Mouse (Mus musculus) stomach, embryonic 15.5 days (tissue): ENCODE measurements around the gene Olfr805. TPM values are rescaled to one million over a fixed set of nuclear protein-coding genes. Genes with fewer than 3 reads are reported as not detected.

Source experiments
- ATAC-seq: fragments of 200-750 bp; cut with Nextera tagmentation; 2 replicates; pipeline ENCODE4 v1.8.0; 2017; ENCODE audit warnings: low read depth, moderate number of reproducible peaks, moderate TSS enrichment; ENCODE audit not compliant: insufficient read depth, low FRiP score
- H3K27ac ChIP-seq: fragments of 300-500 bp; sonication (generic); 2 replicates; pipeline ENCODE4 v1.5.1; 2015; ENCODE audit warnings: mild to moderate bottlenecking, inconsistent platforms
- H3K27me3 ChIP-seq: fragments of 300-500 bp; sonication (generic); replicated peaks from 2 replicates; pipeline ENCODE4 v1.6.1; 2015; ENCODE audit warnings: inconsistent platforms
- H3K36me3 ChIP-seq: fragments of 300-500 bp; sonication (generic); 2 replicates; pipeline ENCODE4 v1.6.1; 2015; ENCODE audit warnings: inconsistent platforms
- H3K4me1 ChIP-seq: fragments of 300-500 bp; sonication (generic); 2 replicates; pipeline ENCODE4 v1.6.1; 2015; ENCODE audit warnings: inconsistent platforms
- H3K4me2 ChIP-seq: fragments of 300-500 bp; sonication (generic); 2 replicates; pipeline ENCODE4 v1.6.1; 2015; ENCODE audit warnings: mild to moderate bottlenecking, inconsistent platforms
- H3K4me3 ChIP-seq: fragments of 300-500 bp; sonication (generic); replicated peaks from 2 replicates; pipeline ENCODE4 v1.5.1; 2015; ENCODE audit warnings: inconsistent platforms
- H3K9ac ChIP-seq: fragments of 300-500 bp; sonication (generic); 2 replicates; pipeline ENCODE4 v1.6.1; 2015; ENCODE audit warnings: inconsistent platforms
- H3K9me3 ChIP-seq: fragments of 300-500 bp; sonication (generic); 2 replicates; pipeline ENCODE4 v1.6.1; 2016; ENCODE audit warnings: inconsistent platforms
- WGBS: fragments of 180-500 bp; shearing (Covaris S2); methylation state at CpG from one replicate; pipeline ENCODE4 v1.1.7; 2015; 5-methylcytosine and 5-hydroxymethylcytosine counted together
- microRNA-seq: library from miRNA; unstranded; fragments of <30 nt; microRNA quantifications from one replicate; pipeline ENCODE4, GENCODE M21; 2016
- polyA plus RNA-seq: library from polyadenylated mRNA; unstranded; fragments of >200 nt; fragmentation: Nextera tagmentation; extraction: Ambion mirVana; gene quantifications from 2 replicates; pipeline ENCODE4 v1.2.1, GENCODE M21; 2015

The Olfr805 gene
- polyA plus RNA-seq = not detected in 2 replicates

DNA sequence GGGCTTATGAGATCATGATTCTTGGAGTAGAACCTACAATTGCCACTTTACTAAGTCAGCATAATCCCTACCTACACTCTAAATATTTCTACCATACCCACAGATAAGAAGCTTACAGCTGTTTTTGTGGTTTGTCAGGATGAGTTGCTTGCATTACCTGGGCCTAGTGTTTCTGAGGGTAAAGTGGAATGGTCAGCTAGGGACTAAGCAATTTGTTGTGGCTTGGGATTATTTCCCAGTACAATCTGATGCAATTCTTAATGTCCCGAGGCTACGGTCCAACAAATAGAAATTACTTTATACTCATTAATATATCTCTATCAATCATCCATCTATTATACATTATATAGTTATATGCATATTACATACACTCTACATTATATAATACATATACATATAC is at the start of gene Olfr805:
Gene Olfr805 (minus strand): TSS at position 101 of the 400 bp plus-strand sequence.
- H3K4me1 ChIP-seq = no peaks in the 10 kb centered on the region
- no peak within 1 kb of the TSS for H3K9ac ChIP-seq
- H3K27ac ChIP-seq = no peak within 1 kb of the TSS
- H3K27me3 ChIP-seq = no peaks in the 10 kb centered on the region
- no peak within 1 kb of the TSS for H3K4me2 ChIP-seq
- WGBS = 96% methylated on average over 2 of the region's 2 CpGs
- H3K9me3 ChIP-seq = no peaks in the 10 kb centered on the region
- no peaks in the 10 kb centered on the region for H3K36me3 ChIP-seq
- H3K4me3 ChIP-seq = no peak within 1 kb of the TSS
- no peak for ATAC-seq

DNA sequence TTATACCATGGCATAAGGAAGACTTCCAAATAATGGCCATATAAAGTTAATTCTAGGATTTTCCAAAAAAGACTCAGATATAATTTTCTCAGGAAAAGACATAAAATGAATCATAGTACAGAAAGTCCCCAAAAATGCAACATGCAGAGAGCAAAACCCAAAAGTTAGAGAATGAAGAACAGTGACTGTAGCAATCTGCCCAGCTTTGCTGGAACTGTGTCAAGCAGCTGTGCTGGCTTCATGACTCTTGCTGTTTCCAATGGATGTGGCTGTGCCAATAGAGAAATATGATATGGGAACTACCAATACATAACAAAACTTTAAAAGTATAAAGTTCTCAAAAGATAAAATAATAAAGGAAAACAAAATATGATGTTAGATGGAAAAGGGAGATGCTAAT is 48.9 kb upstream of the Olfr805 start:
- ATAC-seq = no peak
- Histone ChIP-seq H3K36me3 (no peaks in the 10 kb centered on the region), H3K9ac (no peak overlapping the region), H3K4me3 (no peak overlapping the region), H3K4me1 (no peaks in the 10 kb centered on the region), H3K27ac (no peak overlapping the region), H3K9me3 (no peaks in the 10 kb centered on the region), H3K27me3 (no peaks in the 10 kb centered on the region), H3K4me2 (no peak overlapping the region)

- Histone ChIP-seq H3K9me3 (no peaks in the 10 kb centered on the region), H3K9ac (no peak within 1 kb of the TSS), H3K4me2 (no peak within 1 kb of the TSS), H3K27me3 (no peaks in the 10 kb centered on the region), H3K36me3 (no peaks in the 10 kb centered on the region), H3K27ac (no peak within 1 kb of the TSS), H3K4me3 (no peak within 1 kb of the TSS), H3K4me1 (no peaks in the 10 kb centered on the region)
- ATAC-seq = no peak
Measured at GRCm38 (mm10) chr10:129774338-129774737, 45.2 kb upstream of the Olfr805 start, which contains the start of gene Olfr809. TSS of gene Olfr809 (plus strand) at chr10:129774638.

DNA sequence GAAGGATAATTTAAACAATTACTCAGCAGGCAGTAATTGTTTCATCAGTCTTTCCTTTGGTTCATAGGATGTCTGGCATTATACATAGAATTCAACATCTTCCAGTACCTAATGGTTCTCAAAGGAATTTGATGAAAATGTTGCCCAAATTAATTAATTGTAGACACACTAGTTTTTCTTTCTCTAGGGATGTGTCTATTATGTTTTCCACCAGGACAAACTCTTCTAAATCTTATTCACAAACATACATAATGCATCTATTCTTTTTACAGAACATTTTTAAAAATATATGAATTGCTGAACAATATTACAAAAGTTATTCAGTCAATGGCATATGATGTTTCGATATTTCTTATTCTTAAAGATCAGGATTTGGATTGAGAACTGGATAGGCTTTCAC is 36.0 kb upstream of the Olfr805 start, which contains the start of gene Olfr808:
Gene Olfr808 (plus strand): TSS at position 301 of the 400 bp plus-strand sequence.
- Histone ChIP-seq H3K4me1 (no peaks in the 10 kb centered on the region), H3K27ac (no peak within 1 kb of the TSS), H3K9ac (no peak within 1 kb of the TSS), H3K36me3 (no peaks in the 10 kb centered on the region), H3K4me2 (no peak within 1 kb of the TSS), H3K4me3 (no peak within 1 kb of the TSS), H3K9me3 (no peaks in the 10 kb centered on the region), H3K27me3 (no peaks in the 10 kb centered on the region)
- no peak for ATAC-seq
- WGBS = 87% methylated on average over 1 of the region's 1 CpGs

- WGBS = 81% methylated on average over 1 of the region's 1 CpGs
- ATAC-seq = no peak
- Histone ChIP-seq H3K36me3 (no peaks in the 10 kb centered on the region), H3K27me3 (no peaks in the 10 kb centered on the region), H3K4me3 (no peak within 1 kb of the TSS), H3K27ac (no peak within 1 kb of the TSS), H3K9me3 (no peaks in the 10 kb centered on the region), H3K4me2 (no peak within 1 kb of the TSS), H3K9ac (no peak within 1 kb of the TSS), H3K4me1 (no peaks in the 10 kb centered on the region)
Measured at GRCm38 (mm10) chr10:129757693-129758092, 28.5 kb upstream of the Olfr805 start, which contains the start of gene Olfr807. TSS of gene Olfr807 (minus strand) at chr10:129757793.

DNA sequence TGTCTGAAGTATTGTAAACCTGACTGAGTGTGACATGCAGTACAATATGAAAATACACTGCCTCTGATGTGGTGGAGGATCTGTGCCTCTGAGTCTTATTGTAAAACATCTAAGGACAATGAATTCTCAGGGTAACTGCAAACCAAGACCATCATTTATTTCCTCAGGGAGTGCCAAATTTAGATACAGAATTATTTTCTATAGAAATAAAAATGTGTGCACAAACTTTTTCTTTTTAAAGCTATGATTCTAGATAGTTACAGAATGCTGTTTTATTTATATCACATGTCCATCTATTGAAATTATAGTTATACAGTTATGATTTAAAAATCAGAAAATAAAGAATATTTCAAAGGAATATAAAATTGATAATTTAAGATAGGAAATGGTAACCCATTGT is 12.6 kb upstream of the Olfr805 start, which contains the start of gene Olfr806:
Gene Olfr806 (minus strand): TSS at position 101 of the 400 bp plus-strand sequence.
- Histone ChIP-seq H3K27me3 (no peaks in the 10 kb centered on the region), H3K27ac (no peak within 1 kb of the TSS), H3K36me3 (no peaks in the 10 kb centered on the region), H3K4me3 (no peak within 1 kb of the TSS), H3K4me2 (no peak within 1 kb of the TSS), H3K4me1 (no peaks in the 10 kb centered on the region), H3K9ac (no peak within 1 kb of the TSS), H3K9me3 (no peaks in the 10 kb centered on the region)
- no peak for ATAC-seq

DNA sequence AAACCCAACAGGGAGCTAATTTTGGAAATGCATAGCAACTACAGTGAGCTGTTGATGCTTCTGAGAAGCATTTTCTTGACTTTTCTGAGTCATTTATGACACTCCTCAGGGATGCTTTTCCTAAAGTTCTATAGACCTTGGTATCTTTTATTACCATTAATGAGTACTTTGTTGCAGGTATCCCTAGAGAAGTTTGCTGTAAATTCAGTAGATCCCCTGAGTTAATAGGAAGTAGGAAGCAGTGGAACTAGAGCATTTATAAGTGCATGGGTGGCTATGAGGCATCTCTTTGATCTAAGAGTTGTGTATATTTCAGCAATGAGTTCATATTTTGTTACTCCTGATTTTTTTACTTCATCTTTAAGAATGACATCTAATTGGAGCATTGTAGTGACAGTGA is 26.3 kb downstream of the Olfr805 start, which contains the start of gene Olfr804:
Gene Olfr804 (plus strand): TSS at position 301 of the 400 bp plus-strand sequence.
- Histone ChIP-seq H3K4me1 (no peaks in the 10 kb centered on the region), H3K4me3 (no peak within 1 kb of the TSS), H3K9me3 (no peaks in the 10 kb centered on the region), H3K9ac (no peak within 1 kb of the TSS), H3K27ac (no peak within 1 kb of the TSS), H3K36me3 (no peaks in the 10 kb centered on the region), H3K4me2 (no peak within 1 kb of the TSS), H3K27me3 (no peaks in the 10 kb centered on the region)
- no peak for ATAC-seq

DNA sequence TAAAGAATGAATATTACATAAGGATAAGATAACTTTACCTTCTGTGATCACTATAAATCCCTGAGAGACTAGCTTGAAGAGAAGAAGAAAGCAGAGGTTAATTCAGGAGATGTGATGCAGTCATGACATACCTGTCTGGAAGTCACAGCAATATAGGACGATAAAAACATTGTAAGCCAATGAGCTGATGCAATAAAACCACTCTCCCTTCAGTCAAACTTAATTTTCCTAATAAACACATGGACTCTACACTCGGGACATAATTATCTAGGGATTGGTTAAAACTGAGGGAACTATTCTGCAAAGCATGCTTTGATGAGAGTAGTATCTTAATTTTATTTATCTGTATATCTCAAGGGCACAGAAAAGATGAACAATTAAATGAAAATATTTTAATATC is 35.0 kb downstream of the Olfr805 start, which contains the start of gene Olfr803:
Gene Olfr803 (minus strand): TSS at position 101 of the 400 bp plus-strand sequence.
- H3K9me3 ChIP-seq = no peaks in the 10 kb centered on the region
- no peak for ATAC-seq
- H3K27me3 ChIP-seq = no peaks in the 10 kb centered on the region
- no peak within 1 kb of the TSS for H3K4me3 ChIP-seq
- H3K4me2 ChIP-seq = no peak within 1 kb of the TSS
- H3K27ac ChIP-seq = no peak within 1 kb of the TSS
- H3K36me3 ChIP-seq = no peaks in the 10 kb centered on the region
- no peak within 1 kb of the TSS for H3K9ac ChIP-seq
- no peaks in the 10 kb centered on the region for H3K4me1 ChIP-seq
- WGBS = 86% methylated on average over 2 of the region's 2 CpGs

- H3K27ac ChIP-seq = no peak within 1 kb of the TSS
- H3K9ac ChIP-seq = no peak within 1 kb of the TSS
- ATAC-seq = no peak
- H3K27me3 ChIP-seq = no peaks in the 10 kb centered on the region
- no peaks in the 10 kb centered on the region for H3K4me1 ChIP-seq
- WGBS = 26% methylated on average over 1 of the region's 1 CpGs
- H3K9me3 ChIP-seq = no peaks in the 10 kb centered on the region
- H3K36me3 ChIP-seq = no peaks in the 10 kb centered on the region
- no peak within 1 kb of the TSS for H3K4me3 ChIP-seq
- H3K4me2 ChIP-seq = no peak within 1 kb of the TSS
Measured at GRCm38 (mm10) chr10:129688069-129688468, 41.1 kb downstream of the Olfr805 start, which contains the start of gene Olfr802. TSS of gene Olfr802 (minus strand) at chr10:129688169.

GRCm38 (mm10) chr10:129673765-129674164 is 55.4 kb downstream of the Olfr805 start, which contains the start of gene Olfr801:
TSS of gene Olfr801 (minus strand) at chr10:129673865.
- Histone ChIP-seq H3K4me2 (no peak within 1 kb of the TSS), H3K36me3 (no peaks in the 10 kb centered on the region), H3K9ac (no peak within 1 kb of the TSS), H3K27me3 (no peaks in the 10 kb centered on the region), H3K27ac (no peak within 1 kb of the TSS), H3K4me1 (no peaks in the 10 kb centered on the region), H3K4me3 (no peak within 1 kb of the TSS), H3K9me3 (no peaks in the 10 kb centered on the region)
- 49% methylated on average over 1 of the region's 1 CpGs for WGBS
- no peak for ATAC-seq

Small RNAs within 50 kb of the gene (microRNA-seq; reads per million reads assigned to microRNA genes)
- gene Gm24485 = not detected

Other genes with a start within 250 kb of the Olfr805 start
- not detected in 2 replicates for gene Olfr789, start 244.6 kb downstream of the Olfr805 start, polyA plus RNA-seq
- gene Olfr790, start 230.9 kb downstream of the Olfr805 start, polyA plus RNA-seq = not detected in 2 replicates
- gene Olfr791, start 207.6 kb downstream of the Olfr805 start, polyA plus RNA-seq = not detected in 2 replicates
- not detected in 2 replicates for gene Olfr792, start 190.2 kb downstream of the Olfr805 start, polyA plus RNA-seq
- gene Olfr794, start 161.7 kb downstream of the Olfr805 start, polyA plus RNA-seq = not detected in 2 replicates
- gene Olfr796, start 116.8 kb downstream of the Olfr805 start, polyA plus RNA-seq = not detected in 2 replicates
- gene Olfr798, start 101.4 kb downstream of the Olfr805 start, polyA plus RNA-seq = not detected in 2 replicates
- gene Olfr799, start 91.9 kb downstream of the Olfr805 start, polyA plus RNA-seq = not detected in 2 replicates
- not detected in 2 replicates for gene Olfr800, start 71.7 kb downstream of the Olfr805 start, polyA plus RNA-seq
- gene Olfr801, start 55.5 kb downstream of the Olfr805 start, polyA plus RNA-seq = not detected in 2 replicates
- not detected in 2 replicates for gene Olfr802, start 41.2 kb downstream of the Olfr805 start, polyA plus RNA-seq
- gene Olfr803, start 35.1 kb downstream of the Olfr805 start, polyA plus RNA-seq = not detected in 2 replicates
- gene Olfr804, start 26.2 kb downstream of the Olfr805 start, polyA plus RNA-seq = not detected in 2 replicates
- not detected in 2 replicates for gene Olfr806, start 12.5 kb upstream of the Olfr805 start, polyA plus RNA-seq
- not detected in 2 replicates for gene Olfr807, start 28.4 kb upstream of the Olfr805 start, polyA plus RNA-seq
- not detected in 2 replicates for gene Olfr808, start 36.1 kb upstream of the Olfr805 start, polyA plus RNA-seq
- not detected in 2 replicates for gene Olfr809, start 45.3 kb upstream of the Olfr805 start, polyA plus RNA-seq
- gene Olfr810, start 65.5 kb upstream of the Olfr805 start, polyA plus RNA-seq = not detected in 2 replicates
- not detected in 2 replicates for gene Olfr811, start 75.0 kb upstream of the Olfr805 start, polyA plus RNA-seq
- gene Olfr812, start 116.7 kb upstream of the Olfr805 start, polyA plus RNA-seq = not detected in 2 replicates
- not detected in 2 replicates for gene Olfr813, start 126.0 kb upstream of the Olfr805 start, polyA plus RNA-seq
- gene Olfr814, start 150.5 kb upstream of the Olfr805 start, polyA plus RNA-seq = not detected in 2 replicates
- not detected in 2 replicates for gene Olfr815, start 176.5 kb upstream of the Olfr805 start, polyA plus RNA-seq
- gene Olfr816, start 186.2 kb upstream of the Olfr805 start, polyA plus RNA-seq = not detected in 2 replicates
- gene Olfr818, start 219.7 kb upstream of the Olfr805 start, polyA plus RNA-seq = not detected in 2 replicates
- gene Olfr819, start 237.9 kb upstream of the Olfr805 start, polyA plus RNA-seq = not detected in 2 replicates
- gene Olfr247, start 246.8 kb upstream of the Olfr805 start, polyA plus RNA-seq = not detected in 2 replicates